Mouse (Mus musculus) hindbrain, embryonic 11.5 days (tissue): ENCODE data around the gene Gria1. TPM values are rescaled to one million over a fixed set of nuclear protein-coding genes. Genes with fewer than 3 reads are reported as not detected.

Experiments used
- ATAC-seq: fragments of 200-750 bp; cut with Nextera tagmentation; 2 replicates; pipeline ENCODE4 v1.8.0; 2017; ENCODE audit warnings: mild to moderate bottlenecking, moderate TSS enrichment, moderate library complexity; ENCODE audit not compliant: low FRiP score
- DNase-seq: peaks from one replicate; pipeline ENCODE4 v3.0.0-alpha.2; 2015; ENCODE audit warnings: low spot score
- H3K27ac ChIP-seq: fragments of 300-500 bp; sonication (generic); 2 replicates; pipeline ENCODE4 v1.5.1; 2014; ENCODE audit warnings: mild to moderate bottlenecking, low read depth, low read length
- H3K27me3 ChIP-seq: fragments of 300-500 bp; sonication (generic); 2 replicates; pipeline ENCODE4 v1.6.1; 2014; ENCODE audit warnings: mild to moderate bottlenecking, low read length, moderate library complexity, mixed read lengths; ENCODE audit not compliant: control insufficient read depth, insufficient read depth
- H3K36me3 ChIP-seq: fragments of 300-500 bp; sonication (generic); 2 replicates; pipeline ENCODE4 v1.6.1; 2014; ENCODE audit warnings: mild to moderate bottlenecking, low read length, moderate library complexity, mixed read lengths; ENCODE audit not compliant: control insufficient read depth, insufficient read depth
- H3K4me1 ChIP-seq: fragments of 300-500 bp; sonication (generic); replicated peaks from 2 replicates; pipeline ENCODE4 v1.6.1; 2014; ENCODE audit warnings: low read length, mixed read lengths; ENCODE audit not compliant: control insufficient read depth, insufficient read depth
- H3K4me2 ChIP-seq: fragments of 300-500 bp; sonication (generic); replicated peaks from 2 replicates; pipeline ENCODE4 v1.6.1; 2014; ENCODE audit warnings: mild to moderate bottlenecking, low read depth, low read length
- H3K4me3 ChIP-seq: fragments of 300-500 bp; sonication (generic); 2 replicates; pipeline ENCODE4 v1.5.1; 2014; ENCODE audit warnings: low read depth, low read length
- H3K9ac ChIP-seq: fragments of 300-500 bp; sonication (generic); 2 replicates; pipeline ENCODE4 v1.6.1; 2014; ENCODE audit warnings: low read depth, low read length
- H3K9me3 ChIP-seq: fragments of 300-500 bp; sonication (generic); 2 replicates; pipeline ENCODE4 v1.6.1; 2016; ENCODE audit warnings: low read length; ENCODE audit not compliant: control insufficient read depth
- WGBS: fragments of 180-500 bp; shearing (Covaris S2); extraction: QIAGEN DNeasy Blood & Tissue Kit; methylation state at CpG from one replicate; pipeline ENCODE4 v1.1.7; 2014; 5-methylcytosine and 5-hydroxymethylcytosine counted together
- polyA plus RNA-seq: library from polyadenylated mRNA; unstranded; fragments of >200 nt; fragmentation: Nextera tagmentation; extraction: Ambion mirVana; gene quantifications from 2 replicates; pipeline ENCODE4 v1.2.1, GENCODE M21; 2014

Gene Gria1
- polyA plus RNA-seq, 1 experiment from 2014 or later, result 2.8 TPM

DNA sequence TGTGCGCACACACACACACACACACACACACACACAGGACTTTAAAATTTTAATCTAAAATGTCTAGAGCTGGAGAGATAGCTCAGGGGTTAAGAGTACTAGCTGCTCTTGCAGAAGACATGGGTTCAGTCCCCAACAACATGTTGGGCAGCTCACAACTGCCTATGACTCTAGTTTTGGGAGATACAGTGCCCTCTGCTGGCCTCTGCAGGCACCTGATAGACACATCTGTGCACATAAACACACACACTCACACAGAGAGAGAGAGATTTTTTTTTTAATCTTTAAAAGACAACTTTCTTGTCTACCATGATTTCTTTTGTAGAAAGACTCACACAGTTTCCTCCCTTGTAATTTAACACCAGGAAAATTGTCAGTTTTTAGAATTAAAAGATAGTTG lies 292.4 kb downstream of the Gria1 start:
- DNase-seq (no peak), ATAC-seq (no peak)
- H3K9me3 ChIP-seq, result no peaks in the 10 kb centered on the region
- H3K9ac ChIP-seq, result no peak overlapping the region
- no peak overlapping the region for H3K4me2 ChIP-seq
- H3K4me1 ChIP-seq, result no peaks in the 10 kb centered on the region
- no peak overlapping the region for H3K4me3 ChIP-seq
- H3K27ac ChIP-seq, result no peak overlapping the region
- 96% methylated on average over 1 of the region's 1 CpGs for WGBS
- no peaks in the 10 kb centered on the region for H3K27me3 ChIP-seq
- no peaks in the 10 kb centered on the region for H3K36me3 ChIP-seq

DNA sequence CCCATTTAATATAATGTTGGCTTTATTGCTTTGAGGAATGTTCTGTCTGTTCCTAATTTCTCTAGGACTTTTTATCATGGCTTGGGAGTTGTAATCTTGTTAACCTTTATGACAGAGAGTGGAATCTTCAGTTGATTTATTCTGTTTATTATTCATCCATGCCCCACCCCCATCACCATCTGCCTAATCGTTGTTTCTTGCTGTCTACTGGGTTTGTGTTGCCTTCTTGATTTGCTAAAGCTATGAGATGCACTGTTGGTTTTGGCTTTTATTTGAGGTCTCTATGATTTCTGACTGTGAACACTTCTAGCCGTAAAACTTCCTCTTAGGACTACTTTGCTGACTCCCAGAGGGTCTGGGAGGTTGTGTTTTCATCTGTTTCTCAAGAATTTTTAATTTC lies 294.9 kb downstream of the Gria1 start:
- H3K4me2 ChIP-seq, result no peak overlapping the region
- no peaks in the 10 kb centered on the region for H3K36me3 ChIP-seq
- H3K27ac ChIP-seq, result no peak overlapping the region
- no peak overlapping the region for H3K4me3 ChIP-seq
- no peaks in the 10 kb centered on the region for H3K27me3 ChIP-seq
- no peaks in the 10 kb centered on the region for H3K4me1 ChIP-seq
- H3K9me3 ChIP-seq, result no peaks in the 10 kb centered on the region
- H3K9ac ChIP-seq, result no peak overlapping the region
- ATAC-seq (no peak), DNase-seq (no peak)
- 81% methylated on average over 2 of the region's 2 CpGs for WGBS

DNA sequence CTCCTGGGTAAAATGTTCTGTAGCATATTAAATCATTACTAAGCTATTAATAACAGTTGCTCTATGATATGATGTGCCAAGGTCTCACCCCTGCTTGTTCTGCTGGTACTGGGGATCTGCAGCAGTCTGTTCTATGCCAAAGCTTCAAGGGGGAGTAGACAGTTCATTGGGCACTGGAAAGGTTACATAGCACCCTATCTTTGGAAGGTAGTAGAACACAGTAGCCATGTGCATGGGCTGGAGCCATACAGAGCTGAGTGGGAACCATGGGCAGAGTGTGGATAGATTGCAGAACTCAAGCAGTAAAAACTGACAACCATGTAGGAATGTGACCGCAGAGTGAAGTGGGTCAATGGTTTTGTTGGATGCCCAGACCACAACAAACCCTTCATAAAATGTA lies 295.7 kb downstream of the Gria1 start:
- Histone ChIP-seq H3K9me3 (no peaks in the 10 kb centered on the region), H3K4me2 (no peak overlapping the region), H3K9ac (no peak overlapping the region), H3K4me1 (no peaks in the 10 kb centered on the region), H3K4me3 (no peak overlapping the region), H3K27me3 (no peaks in the 10 kb centered on the region), H3K27ac (no peak overlapping the region), H3K36me3 (no peaks in the 10 kb centered on the region)
- no peak for ATAC-seq
- 85% methylated on average over 1 of the region's 1 CpGs for WGBS
- no peak for DNase-seq

DNA sequence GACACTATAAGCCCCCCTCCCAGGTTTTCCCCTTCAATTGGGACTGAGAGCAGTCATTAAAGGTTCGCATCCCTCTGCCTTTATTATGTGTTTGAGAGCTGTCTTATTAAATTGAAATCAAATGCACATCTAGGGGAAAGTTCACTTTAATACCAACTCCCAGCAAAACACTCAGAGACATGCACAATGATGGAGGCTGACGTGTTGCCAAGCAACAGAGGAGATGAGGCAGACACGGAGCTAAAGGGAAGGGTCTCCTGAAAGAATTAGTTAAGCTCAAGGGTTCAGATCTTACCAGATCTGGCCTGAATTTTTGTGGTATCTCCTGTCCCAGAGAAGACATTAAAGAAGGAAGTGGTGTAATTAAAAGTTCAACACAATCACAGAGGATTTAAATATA lies 305.9 kb downstream of the Gria1 start:
- H3K9ac ChIP-seq, result no peak overlapping the region
- H3K9me3 ChIP-seq, result no peaks in the 10 kb centered on the region
- H3K4me2 ChIP-seq, result no peak overlapping the region
- WGBS, result 73% methylated on average over 3 of the region's 3 CpGs
- no peak overlapping the region for H3K4me3 ChIP-seq
- no peak overlapping the region for H3K27ac ChIP-seq
- no peak for ATAC-seq
- no peaks in the 10 kb centered on the region for H3K27me3 ChIP-seq
- no peaks in the 10 kb centered on the region for H3K36me3 ChIP-seq
- H3K4me1 ChIP-seq, result no peaks in the 10 kb centered on the region
- DNase-seq, result no peak

DNA sequence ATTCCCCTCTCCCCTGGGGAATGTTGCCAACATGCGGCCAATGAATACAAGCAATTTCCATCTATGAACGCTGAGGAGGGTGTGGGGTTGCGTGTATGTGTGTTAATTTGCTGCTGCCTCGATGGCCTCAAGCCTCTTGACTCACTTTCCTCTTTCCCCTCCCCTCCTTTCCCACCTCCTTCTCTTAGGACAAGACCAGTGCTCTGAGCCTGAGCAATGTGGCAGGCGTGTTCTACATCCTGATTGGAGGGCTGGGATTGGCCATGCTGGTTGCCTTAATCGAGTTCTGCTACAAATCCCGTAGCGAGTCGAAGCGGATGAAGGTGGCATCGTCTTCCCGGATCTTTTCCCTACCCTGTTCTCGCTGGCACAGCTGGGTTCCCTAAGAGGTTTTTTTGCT lies 306.3 kb downstream of the Gria1 start:
- WGBS, result 82% methylated on average over 13 of the region's 13 CpGs
- Histone ChIP-seq H3K9ac (no peak overlapping the region), H3K36me3 (no peaks in the 10 kb centered on the region), H3K4me1 (no peaks in the 10 kb centered on the region), H3K4me3 (no peak overlapping the region), H3K27ac (no peak overlapping the region), H3K4me2 (no peak overlapping the region), H3K9me3 (no peaks in the 10 kb centered on the region), H3K27me3 (no peaks in the 10 kb centered on the region)
- ATAC-seq (no peak), DNase-seq (no peak)

DNA sequence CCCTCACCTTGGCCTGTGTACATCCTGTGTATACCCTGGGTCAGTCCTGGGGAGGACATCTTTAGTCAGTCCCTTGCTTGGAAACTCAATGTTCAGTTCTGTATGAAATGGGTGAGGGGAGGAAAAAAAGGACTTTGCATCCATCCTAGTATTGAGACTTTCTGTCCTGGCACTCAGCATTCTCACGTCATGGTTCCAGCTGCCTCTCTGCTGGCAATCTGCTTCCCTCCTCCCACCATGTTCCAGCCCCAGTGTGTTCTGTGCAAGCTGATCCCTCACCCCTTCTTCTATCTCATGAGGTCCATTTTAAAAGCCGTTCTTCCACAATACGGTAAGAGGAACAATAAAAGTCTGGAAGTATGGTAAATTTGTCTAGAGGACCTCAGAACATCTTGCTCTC lies 308.2 kb downstream of the Gria1 start:
- H3K36me3 ChIP-seq, result no peaks in the 10 kb centered on the region

DNA sequence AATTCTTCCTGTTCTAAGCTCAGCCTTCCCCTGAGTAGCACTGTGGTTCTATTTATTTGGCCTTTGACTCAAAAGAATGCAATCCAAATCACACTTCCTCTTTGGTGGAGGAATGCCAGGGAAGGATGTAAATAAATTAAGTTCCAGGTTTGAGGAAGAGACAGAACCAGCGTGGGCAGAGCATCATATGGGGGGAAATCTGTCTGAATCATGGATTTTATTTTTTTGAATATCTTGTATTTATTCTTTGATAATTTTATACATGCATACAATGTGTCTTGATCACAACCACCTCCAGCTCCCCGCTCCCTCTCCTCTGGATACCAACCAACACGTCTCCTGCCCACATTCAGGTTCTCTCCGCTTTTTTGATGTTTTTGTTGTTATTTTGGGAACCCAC lies 312.9 kb downstream of the Gria1 start:
- no peak overlapping the region for H3K9ac ChIP-seq
- no peak overlapping the region for H3K27ac ChIP-seq
- no peak overlapping the region for H3K4me3 ChIP-seq
- H3K4me1 ChIP-seq, result no peaks in the 10 kb centered on the region
- H3K9me3 ChIP-seq, result no peaks in the 10 kb centered on the region
- ATAC-seq (no peak), DNase-seq (no peak)
- H3K4me2 ChIP-seq, result no peak overlapping the region
- WGBS, result 86% methylated on average over 4 of the region's 4 CpGs
- no peaks in the 10 kb centered on the region for H3K27me3 ChIP-seq
- no peaks in the 10 kb centered on the region for H3K36me3 ChIP-seq

More for the DNA sequence above, 308.2 kb downstream of the Gria1 start:
- Histone ChIP-seq H3K27me3 (no peaks in the 10 kb centered on the region), H3K4me2 (no peak overlapping the region), H3K4me1 (no peaks in the 10 kb centered on the region), H3K9ac (no peak overlapping the region), H3K4me3 (no peak overlapping the region), H3K27ac (no peak overlapping the region), H3K9me3 (no peaks in the 10 kb centered on the region)
- no peak for DNase-seq
- no peak for ATAC-seq
- 99% methylated on average over 3 of the region's 3 CpGs for WGBS
